Mouse (Mus musculus): ENCODE measurements around the gene Cfap299. TPM values are rescaled to one million over a fixed set of nuclear protein-coding genes. Genes with fewer than 3 reads are reported as not detected.

Cfap299 gene
- total and polyA plus RNA-seq, 2 experiments from 2014 or later = 0.81 to 5.3 TPM

GRCm38 (mm10) chr5:98778588-98778987 lies 449.5 kb downstream of the Cfap299 start:
- H3K4me3 ChIP-seq (ENCODE audit: low read depth, low read length) = no peak overlapping the region
- H3K9ac ChIP-seq = no peak overlapping the region
- ATAC-seq (peak; percentile 36; the same call in 1 of the 2 replicates), DNase-seq (no peak)
- no peaks in the 10 kb centered on the region for H3K36me3 ChIP-seq (ENCODE audit: insufficient read depth)
- WGBS = 48% methylated on average over 4 of the region's 4 CpGs
- no peak for TF ChIP-seq CTCF (IDR thresholded peaks at IDR 0.05; ENCODE audit: low read depth)
- no peaks in the 10 kb centered on the region for H3K4me1 ChIP-seq (ENCODE audit: insufficient read depth)
- H3K27ac ChIP-seq (ENCODE audit: low read depth, low read length) = no peak overlapping the region
- no peaks in the 10 kb centered on the region for H3K27me3 ChIP-seq (ENCODE audit: insufficient read depth, low read length)
- no peaks in the 10 kb centered on the region for H3K9me3 ChIP-seq (ENCODE audit: low read length)
- H3K4me2 ChIP-seq (ENCODE audit: low read depth) = no peak overlapping the region

GRCm38 (mm10) chr5:98782066-98782465 lies 453.0 kb downstream of the Cfap299 start:
- ATAC-seq = no peak
- no peak overlapping the region for H3K4me3 ChIP-seq (ENCODE audit: low read depth, low read length)
- DNase-seq = no peak
- no peak overlapping the region for H3K4me2 ChIP-seq (ENCODE audit: low read depth)
- 94% methylated on average over 7 of the region's 7 CpGs for WGBS
- H3K36me3 ChIP-seq (ENCODE audit: insufficient read depth) = no peaks in the 10 kb centered on the region
- H3K4me1 ChIP-seq (ENCODE audit: insufficient read depth) = no peaks in the 10 kb centered on the region
- no peak overlapping the region for H3K9ac ChIP-seq
- H3K9me3 ChIP-seq (ENCODE audit: low read length) = no peaks in the 10 kb centered on the region
- H3K27me3 ChIP-seq (ENCODE audit: insufficient read depth, low read length) = no peaks in the 10 kb centered on the region
- no peak for TF ChIP-seq CTCF (IDR thresholded peaks at IDR 0.05; ENCODE audit: low read depth)
- no peak overlapping the region for H3K27ac ChIP-seq (ENCODE audit: low read depth, low read length)

- WGBS = 84% methylated on average over 4 of the region's 4 CpGs
- DNase-seq (no peak), ATAC-seq (no peak)
- H3K27me3 ChIP-seq (ENCODE audit: insufficient read depth, low read length) = no peaks in the 10 kb centered on the region
- no peak overlapping the region for H3K4me3 ChIP-seq (ENCODE audit: low read depth, low read length)
- TF ChIP-seq CTCF (IDR thresholded peaks at IDR 0.05; ENCODE audit: low read depth) = no peak
- no peaks in the 10 kb centered on the region for H3K36me3 ChIP-seq (ENCODE audit: insufficient read depth)
- H3K9me3 ChIP-seq (ENCODE audit: low read length) = no peaks in the 10 kb centered on the region
- no peaks in the 10 kb centered on the region for H3K4me1 ChIP-seq (ENCODE audit: insufficient read depth)
- H3K27ac ChIP-seq (ENCODE audit: low read depth, low read length) = no peak overlapping the region
- H3K9ac ChIP-seq = no peak overlapping the region
- no peak overlapping the region for H3K4me2 ChIP-seq (ENCODE audit: low read depth)
Observed at GRCm38 (mm10) chr5:98787735-98788134, 458.6 kb downstream of the Cfap299 start.

- no peak for TF ChIP-seq CTCF (IDR thresholded peaks at IDR 0.05; ENCODE audit: low read depth)
- Histone ChIP-seq H3K4me2 (ENCODE audit: low read depth) (no peak overlapping the region), H3K4me3 (ENCODE audit: low read depth, low read length) (no peak overlapping the region), H3K9me3 (ENCODE audit: low read length) (no peaks in the 10 kb centered on the region), H3K36me3 (ENCODE audit: insufficient read depth) (no peaks in the 10 kb centered on the region), H3K27ac (ENCODE audit: low read depth, low read length) (no peak overlapping the region), H3K4me1 (ENCODE audit: insufficient read depth) (no peaks in the 10 kb centered on the region), H3K27me3 (ENCODE audit: insufficient read depth, low read length) (no peaks in the 10 kb centered on the region), H3K9ac (no peak overlapping the region)
- DNase-seq (no peak), ATAC-seq (no peak)
- WGBS = 86% methylated on average over 7 of the region's 7 CpGs
Observed at GRCm38 (mm10) chr5:98788568-98788967, 459.5 kb downstream of the Cfap299 start.

- TF ChIP-seq CTCF (IDR thresholded peaks at IDR 0.05; ENCODE audit: low read depth) = no peak
- no peak for DNase-seq
Observed at GRCm38 (mm10) chr5:98790894-98791607, 461.9 kb downstream of the Cfap299 start.

GRCm38 (mm10) chr5:98801495-98801894 lies 472.4 kb downstream of the Cfap299 start:
- Histone ChIP-seq H3K36me3 (ENCODE audit: insufficient read depth) (no peaks in the 10 kb centered on the region), H3K9ac (no peak overlapping the region), H3K27ac (ENCODE audit: low read depth, low read length) (no peak overlapping the region), H3K27me3 (ENCODE audit: insufficient read depth, low read length) (no peaks in the 10 kb centered on the region), H3K9me3 (ENCODE audit: low read length) (no peaks in the 10 kb centered on the region), H3K4me1 (ENCODE audit: insufficient read depth) (no peaks in the 10 kb centered on the region), H3K4me3 (ENCODE audit: low read depth, low read length) (no peak overlapping the region), H3K4me2 (ENCODE audit: low read depth) (no peak overlapping the region)
- DNase-seq (no peak), ATAC-seq (no peak; the same call in 1 of the 2 replicates)
- WGBS = 40% methylated on average over 5 of the region's 5 CpGs
- TF ChIP-seq CTCF (IDR thresholded peaks at IDR 0.05; ENCODE audit: low read depth) = no peak

More at GRCm38 (mm10) chr5:98790894-98791607, 461.9 kb downstream of the Cfap299 start:
- Histone ChIP-seq H3K36me3 (ENCODE audit: insufficient read depth) (no peaks in the 10 kb centered on the region), H3K4me1 (ENCODE audit: insufficient read depth) (no peaks in the 10 kb centered on the region), H3K27me3 (ENCODE audit: insufficient read depth, low read length) (no peaks in the 10 kb centered on the region), H3K4me3 (ENCODE audit: low read depth, low read length) (no peak overlapping the region), H3K4me2 (ENCODE audit: low read depth) (no peak overlapping the region), H3K9me3 (ENCODE audit: low read length) (no peaks in the 10 kb centered on the region), H3K27ac (ENCODE audit: low read depth, low read length) (no peak overlapping the region), H3K9ac (no peak overlapping the region)
- ATAC-seq = peak; percentile 23; the same call in 1 of the 2 replicates
- WGBS = 46% methylated on average over 7 of the region's 7 CpGs

GRCm38 (mm10) chr5:98804761-98805160 lies 475.7 kb downstream of the Cfap299 start:
- Histone ChIP-seq H3K27ac (ENCODE audit: low read depth, low read length) (no peak overlapping the region), H3K9me3 (ENCODE audit: low read length) (no peaks in the 10 kb centered on the region), H3K9ac (no peak overlapping the region), H3K4me2 (ENCODE audit: low read depth) (no peak overlapping the region), H3K36me3 (ENCODE audit: insufficient read depth) (no peaks in the 10 kb centered on the region), H3K27me3 (ENCODE audit: insufficient read depth, low read length) (no peaks in the 10 kb centered on the region), H3K4me1 (ENCODE audit: insufficient read depth) (no peaks in the 10 kb centered on the region), H3K4me3 (ENCODE audit: low read depth, low read length) (no peak overlapping the region)
- WGBS = 91% methylated on average over 6 of the region's 6 CpGs
- ATAC-seq (no peak), DNase-seq (no peak)
- TF ChIP-seq CTCF (IDR thresholded peaks at IDR 0.05; ENCODE audit: low read depth) = no peak
